In the genomic region with DNA sequence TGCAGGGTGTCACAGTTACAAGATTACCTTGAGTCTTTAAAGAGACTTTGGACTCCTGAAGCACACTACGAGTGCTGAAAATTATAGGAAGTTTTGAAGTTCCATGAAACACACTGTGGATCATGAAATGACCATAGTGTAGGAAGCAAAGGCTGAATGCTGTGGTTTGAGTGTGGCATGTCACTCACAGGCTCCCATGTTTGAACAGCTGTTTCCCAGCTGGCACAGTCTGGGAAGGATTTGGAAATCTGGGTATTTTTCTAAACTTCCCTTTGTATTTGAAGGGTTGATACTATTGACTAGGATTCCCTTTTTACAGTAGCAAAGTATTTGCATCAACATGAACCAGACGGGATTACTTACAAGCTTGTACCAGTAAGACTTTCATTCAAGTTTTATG, we compare ENCODE assay signal across 22 mouse cellular contexts.
"Had no signal": no experiment of that assay in that cellular context is flagged by ENCODE, and none has a peak within 500 bp of the region (broad histone marks: within the 10 kb centered on the region; RNA-seq: fewer than 3 reads in every experiment).

No protein-coding gene starts in this region.

- H3K4me2 ChIP-seq: heart, embryonic 12.5 days; hindbrain, embryonic 12.5 days; hindbrain, embryonic 14.5 days; limb, embryonic 13.5 days; limb, embryonic 15.5 days; liver, embryonic 12.5 days had no signal

- DNase-seq: gastrocnemius, adult 2 months; gastrocnemius, postnatal 10 days; gastrocnemius, postnatal 25 days; heart, adult 18-20 months; heart, postnatal 10 days; heart, postnatal 4 days; kidney, adult 11 months; kidney, adult 8-10 months; kidney, postnatal 10 days; kidney, postnatal 25 days; kidney, postnatal 4 days; layer of hippocampus, adult 9-11 months; layer of hippocampus, postnatal 36 days; left cerebral cortex, postnatal 4 days had no signal

- H3K27me3 ChIP-seq: heart, embryonic 12.5 days; hindbrain, embryonic 12.5 days; limb, embryonic 13.5 days; limb, embryonic 15.5 days; liver, embryonic 12.5 days had no signal

- H3K27ac ChIP-seq: gastrocnemius, adult 2 months; heart, embryonic 10.5 days; hindbrain, embryonic 10.5 days; hindbrain, embryonic 12.5 days; hindbrain, embryonic 14.5 days; limb, embryonic 13.5 days; limb, embryonic 15.5 days; liver, embryonic 12.5 days had no signal

- H3K4me3 ChIP-seq: gastrocnemius, adult 2 months; heart, embryonic 10.5 days; heart, embryonic 12.5 days; hindbrain, embryonic 10.5 days; hindbrain, embryonic 12.5 days; limb, embryonic 13.5 days; limb, embryonic 15.5 days; liver, embryonic 12.5 days had no signal

- H3K36me3 ChIP-seq: heart, embryonic 10.5 days; heart, embryonic 12.5 days; hindbrain, embryonic 10.5 days; hindbrain, embryonic 12.5 days; limb, embryonic 13.5 days; limb, embryonic 15.5 days; liver, embryonic 12.5 days had no signal
